Mouse (Mus musculus) hindbrain, embryonic 15.5 days (tissue): ENCODE data around the gene Eif2ak3. TPM values are rescaled to one million over a fixed set of nuclear protein-coding genes. Genes with fewer than 3 reads are reported as not detected.
A peak's percentile ranks its signal among the peaks of the same experiment; 100 is the strongest.

Source experiments
- ATAC-seq: fragments of 200-750 bp; cut with Nextera tagmentation; 2 replicates; pipeline ENCODE4 v1.8.0; 2017; ENCODE audit warnings: low read depth, moderate number of reproducible peaks, moderate TSS enrichment; ENCODE audit not compliant: low FRiP score
- H3K27ac ChIP-seq: fragments of 300-500 bp; sonication (generic); replicated peaks from 2 replicates; pipeline ENCODE4 v1.5.1; 2015; ENCODE audit warnings: mild to moderate bottlenecking, inconsistent platforms
- H3K27me3 ChIP-seq: fragments of 300-500 bp; sonication (generic); 2 replicates; pipeline ENCODE4 v1.6.1; 2015; ENCODE audit warnings: control low read depth, inconsistent platforms
- H3K36me3 ChIP-seq: fragments of 300-500 bp; sonication (generic); 2 replicates; pipeline ENCODE4 v1.6.1; 2015; ENCODE audit warnings: control low read depth, inconsistent platforms
- H3K4me1 ChIP-seq: fragments of 300-500 bp; sonication (generic); replicated peaks from 2 replicates; pipeline ENCODE4 v1.6.1; 2015; ENCODE audit warnings: control low read depth, inconsistent platforms
- H3K4me2 ChIP-seq: fragments of 300-500 bp; sonication (generic); 2 replicates; pipeline ENCODE4 v1.6.1; 2015; ENCODE audit warnings: moderate library complexity, mild to moderate bottlenecking, inconsistent platforms
- H3K4me3 ChIP-seq: fragments of 300-500 bp; sonication (generic); 2 replicates; pipeline ENCODE4 v1.5.1; 2015; ENCODE audit warnings: mild to moderate bottlenecking, inconsistent platforms
- H3K9ac ChIP-seq: fragments of 300-500 bp; sonication (generic); 2 replicates; pipeline ENCODE4 v1.6.1; 2015; ENCODE audit warnings: inconsistent platforms
- H3K9me3 ChIP-seq: fragments of 300-500 bp; sonication (generic); 2 replicates; pipeline ENCODE4 v1.6.1; 2016; ENCODE audit warnings: control low read depth, inconsistent platforms
- WGBS: fragments of 180-500 bp; shearing (Covaris S2); methylation state at CpG from one replicate; pipeline ENCODE4 v1.1.7; 2015; 5-methylcytosine and 5-hydroxymethylcytosine counted together
- polyA plus RNA-seq: library from polyadenylated mRNA; unstranded; fragments of >200 nt; fragmentation: Nextera tagmentation; extraction: Ambion mirVana; gene quantifications from 2 replicates; pipeline ENCODE4 v1.2.1, GENCODE M21; 2015

Gene Eif2ak3
- 12.4 and 13.1 TPM in 2 replicates for polyA plus RNA-seq

- under 1% methylated on average over 63 of the region's 63 CpGs for WGBS
- no peaks in the 10 kb centered on the region for H3K9me3 ChIP-seq
- H3K4me1 ChIP-seq: peaks cover 36% of the 10 kb centered on the region
- H3K27me3 ChIP-seq: no peaks in the 10 kb centered on the region
- peak within 1 kb of the TSS; percentile 74 for H3K4me3 ChIP-seq
- peak within 1 kb of the TSS; percentile 68 for H3K9ac ChIP-seq
- peak within 1 kb of the TSS; percentile 77 for H3K4me2 ChIP-seq
- H3K27ac ChIP-seq: peak within 1 kb of the TSS; percentile 89
- no peaks in the 10 kb centered on the region for H3K36me3 ChIP-seq
- ATAC-seq: peak; percentile 100
These were observed at the start of gene Eif2ak3 for GRCm38 (mm10) chr6:70844002-70844804. Gene Eif2ak3, plus strand, starts transcription at chr6:70844515.

- 85% methylated on average over 6 of the region's 6 CpGs for WGBS
- Histone ChIP-seq H3K4me1 (peaks cover 5% of the 10 kb centered on the region), H3K4me2 (no peak overlapping the region), H3K9ac (no peak overlapping the region), H3K4me3 (no peak overlapping the region), H3K36me3 (no peaks in the 10 kb centered on the region), H3K9me3 (no peaks in the 10 kb centered on the region), H3K27ac (no peak overlapping the region), H3K27me3 (no peaks in the 10 kb centered on the region)
- ATAC-seq: no peak
These were observed 47.4 kb upstream of the Eif2ak3 start for GRCm38 (mm10) chr6:70796940-70797339.

- no peaks in the 10 kb centered on the region for H3K36me3 ChIP-seq
- no peaks in the 10 kb centered on the region for H3K27me3 ChIP-seq
- no peak overlapping the region for H3K27ac ChIP-seq
- ATAC-seq: peak; percentile 70
- peaks cover 2% of the 10 kb centered on the region for H3K4me1 ChIP-seq
- no peak overlapping the region for H3K4me3 ChIP-seq
- H3K9ac ChIP-seq: no peak overlapping the region
- no peak overlapping the region for H3K4me2 ChIP-seq
- WGBS: 28% methylated on average over 9 of the region's 9 CpGs
- H3K9me3 ChIP-seq: no peaks in the 10 kb centered on the region
These were observed 46.6 kb upstream of the Eif2ak3 start for GRCm38 (mm10) chr6:70797581-70798251.

GRCm38 (mm10) chr6:70804632-70805031 lies 39.7 kb upstream of the Eif2ak3 start:
- no peak overlapping the region for H3K4me3 ChIP-seq
- H3K9me3 ChIP-seq: no peaks in the 10 kb centered on the region
- H3K27me3 ChIP-seq: no peaks in the 10 kb centered on the region
- peaks cover 17% of the 10 kb centered on the region for H3K4me1 ChIP-seq
- ATAC-seq: peak; percentile 12; the same call in 1 of the 2 replicates
- H3K36me3 ChIP-seq: no peaks in the 10 kb centered on the region
- peak overlapping the region; percentile 48 for H3K4me2 ChIP-seq
- H3K9ac ChIP-seq: no peak overlapping the region
- H3K27ac ChIP-seq: no peak overlapping the region; the same call in 1 of the 2 replicates
- WGBS: 16% methylated on average over 3 of the region's 3 CpGs

GRCm38 (mm10) chr6:70805267-70805666 lies 39.0 kb upstream of the Eif2ak3 start:
- 14% methylated on average over 7 of the region's 7 CpGs for WGBS
- no peak overlapping the region for H3K9ac ChIP-seq
- peak overlapping the region; percentile 48 for H3K4me2 ChIP-seq
- H3K9me3 ChIP-seq: no peaks in the 10 kb centered on the region
- no peaks in the 10 kb centered on the region for H3K36me3 ChIP-seq
- H3K27me3 ChIP-seq: no peaks in the 10 kb centered on the region
- H3K4me1 ChIP-seq: peaks cover 17% of the 10 kb centered on the region
- H3K27ac ChIP-seq: 0 out of 2 replicates have a peak overlapping the region, but pooled peaks have one; percentile 30
- ATAC-seq: peak; percentile 72
- H3K4me3 ChIP-seq: peak overlapping the region; percentile 19

- H3K9ac ChIP-seq: no peak overlapping the region
- 12% methylated on average over 13 of the region's 13 CpGs for WGBS
- peak; percentile 76 for ATAC-seq
These were observed 38.3 kb upstream of the Eif2ak3 start for GRCm38 (mm10) chr6:70805820-70806513.

GRCm38 (mm10) chr6:70806514-70806912 lies 37.8 kb upstream of the Eif2ak3 start:
- no peaks in the 10 kb centered on the region for H3K27me3 ChIP-seq
- 19% methylated on average over 1 of the region's 1 CpGs for WGBS
- ATAC-seq: peak; percentile 23; the same call in 1 of the 2 replicates
- peak overlapping the region; percentile 48; the same call in 1 of the 2 replicates for H3K4me2 ChIP-seq
- no peak overlapping the region for H3K27ac ChIP-seq
- no peaks in the 10 kb centered on the region for H3K36me3 ChIP-seq
- no peak overlapping the region for H3K4me3 ChIP-seq
- H3K9me3 ChIP-seq: no peaks in the 10 kb centered on the region
- H3K4me1 ChIP-seq: peaks cover 17% of the 10 kb centered on the region
- no peak overlapping the region for H3K9ac ChIP-seq

More at GRCm38 (mm10) chr6:70805820-70806513, 38.3 kb upstream of the Eif2ak3 start:
- Histone ChIP-seq H3K4me1 (peaks cover 17% of the 10 kb centered on the region), H3K27ac (peak overlapping the region; percentile 50; the same call in 1 of the 2 replicates), H3K27me3 (no peaks in the 10 kb centered on the region), H3K4me3 (peak overlapping the region; percentile 22), H3K4me2 (peak overlapping the region; percentile 48), H3K36me3 (no peaks in the 10 kb centered on the region), H3K9me3 (no peaks in the 10 kb centered on the region)

GRCm38 (mm10) chr6:70810524-70810923 lies 33.8 kb upstream of the Eif2ak3 start:
- ATAC-seq: no peak
- Histone ChIP-seq H3K36me3 (no peaks in the 10 kb centered on the region), H3K27ac (no peak overlapping the region), H3K9ac (no peak overlapping the region), H3K4me3 (no peak overlapping the region), H3K9me3 (no peaks in the 10 kb centered on the region), H3K27me3 (no peaks in the 10 kb centered on the region), H3K4me2 (no peak overlapping the region), H3K4me1 (peaks cover 10% of the 10 kb centered on the region)
- 81% methylated on average over 1 of the region's 1 CpGs for WGBS

- Histone ChIP-seq H3K4me2 (no peak overlapping the region), H3K27ac (no peak overlapping the region), H3K27me3 (no peaks in the 10 kb centered on the region), H3K4me3 (no peak overlapping the region), H3K9me3 (no peaks in the 10 kb centered on the region), H3K36me3 (no peaks in the 10 kb centered on the region), H3K9ac (no peak overlapping the region), H3K4me1 (no peaks in the 10 kb centered on the region)
- 19% methylated on average over 6 of the region's 6 CpGs for WGBS
- ATAC-seq: peak; percentile 32; the same call in 1 of the 2 replicates
These were observed 32.5 kb upstream of the Eif2ak3 start for GRCm38 (mm10) chr6:70811557-70812525.

- Histone ChIP-seq H3K4me1 (no peaks in the 10 kb centered on the region), H3K4me2 (no peak overlapping the region), H3K4me3 (no peak overlapping the region), H3K27me3 (no peaks in the 10 kb centered on the region), H3K36me3 (no peaks in the 10 kb centered on the region), H3K9me3 (no peaks in the 10 kb centered on the region), H3K27ac (no peak overlapping the region), H3K9ac (no peak overlapping the region)
- no peak for ATAC-seq
- 43% methylated on average over 4 of the region's 4 CpGs for WGBS
These were observed 31.8 kb upstream of the Eif2ak3 start for GRCm38 (mm10) chr6:70812526-70812895.
